Mouse (Mus musculus) v-Abl transformed pro-B cells (cell line): Measurements from ENCODE around the gene Hexb.

Experiments
- in situ Hi-C, 2 experiments: fragments of 400-800 bp; cut with MboI; formaldehyde crosslinking; loops; one replicate each; pipeline ENCODE4 v1.15.1; 2025; ENCODE audit not compliant: unreplicated experiment in 2 of 2

The Hexb gene

GRCm38 (mm10) chr13:97230101-97230500, 31.9 kb upstream of the Hexb start:
- in situ Hi-C loops = loop anchor here in 1 of 2 experiments (5.0 to 25.0 kb wide), 2 partner anchors 707 to 1032 kb away; partner anchors contain the start of genes Ankra2 and Utp15

DNA sequence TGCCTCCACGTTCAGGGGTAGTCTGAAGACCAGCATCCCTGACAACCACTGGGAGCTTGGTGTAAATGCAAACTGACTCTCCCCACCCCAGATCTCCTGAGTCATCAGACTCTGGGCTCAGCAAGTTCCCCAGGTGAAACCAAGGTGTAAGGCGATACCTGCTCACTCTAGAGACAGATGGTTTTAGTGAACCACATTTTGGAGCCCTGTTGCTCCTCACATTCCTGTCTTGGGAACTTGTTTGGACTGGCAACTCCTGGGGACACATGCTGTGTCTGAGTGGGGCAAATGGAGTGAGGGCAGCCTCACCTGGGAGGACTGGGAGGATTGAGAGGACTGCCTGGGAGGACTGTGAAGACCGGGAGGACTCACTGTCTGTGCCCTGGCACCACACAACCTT, 29.6 kb upstream of the Hexb start:
- in situ Hi-C loops = loop anchor here in 1 of 2 experiments (25.0 kb wide), 1 partner anchor 1035 kb away; the partner anchor contains the start of genes Ankra2 and Utp15

DNA sequence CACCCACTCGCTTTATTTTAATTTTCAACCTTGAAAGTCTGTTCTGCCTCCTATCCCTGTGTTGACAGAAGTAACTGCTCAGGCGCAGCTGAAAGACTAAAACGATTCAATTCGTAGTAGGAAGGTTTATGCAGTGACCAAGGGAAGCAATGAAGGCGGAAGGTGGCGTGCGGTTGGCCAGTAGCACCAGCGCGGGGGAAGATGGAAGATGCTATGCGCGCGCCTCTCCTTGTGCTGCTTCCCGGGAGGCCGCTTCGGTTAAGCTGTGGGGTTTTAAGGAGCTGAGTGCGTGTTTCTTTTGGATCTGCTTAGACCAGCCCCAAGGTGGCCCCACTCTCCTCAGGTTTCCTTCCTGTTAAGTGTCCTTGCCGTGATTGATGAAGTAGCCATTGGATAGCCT, 27.0 kb upstream of the Hexb start:
- in situ Hi-C loops = loop anchor here in 1 of 2 experiments (25.0 kb wide), 1 partner anchor 1037 kb away; the partner anchor contains the start of genes Ankra2 and Utp15

DNA sequence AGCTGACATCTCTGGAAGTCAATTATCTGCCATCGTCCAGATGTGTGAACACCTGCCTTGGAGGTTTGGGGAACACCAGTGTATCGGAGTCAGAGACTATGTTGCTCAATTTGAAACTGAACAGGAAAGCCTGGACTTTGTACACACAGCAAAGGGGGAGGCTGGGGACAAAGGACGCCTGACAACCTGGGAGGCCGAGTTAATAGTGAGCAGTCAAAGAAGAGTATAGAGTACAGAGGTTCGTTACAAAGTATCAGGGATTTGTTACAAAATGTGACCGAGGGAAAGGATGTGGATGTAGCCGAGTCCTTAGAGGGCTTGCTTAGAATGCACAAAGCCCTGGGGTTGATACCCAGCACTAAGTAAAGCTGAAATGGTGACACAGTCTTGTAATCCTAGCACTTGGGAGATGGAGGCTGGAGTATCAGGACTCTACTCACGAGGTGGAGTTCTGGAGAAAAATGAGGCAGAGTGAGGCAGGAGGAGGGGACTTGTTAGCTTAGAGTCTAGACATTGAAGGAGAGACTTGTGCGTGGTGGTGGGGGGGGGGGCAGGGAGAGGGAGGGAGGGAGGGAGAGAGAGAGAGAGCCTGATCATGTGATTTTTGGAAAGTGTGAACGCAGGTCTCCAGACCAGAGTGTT, 26.3 kb upstream of the Hexb start:
- in situ Hi-C loops = loop anchor here in 1 of 2 experiments (25.0 kb wide), 1 partner anchor 1513 kb away; no protein-coding TSS in a partner anchor

DNA sequence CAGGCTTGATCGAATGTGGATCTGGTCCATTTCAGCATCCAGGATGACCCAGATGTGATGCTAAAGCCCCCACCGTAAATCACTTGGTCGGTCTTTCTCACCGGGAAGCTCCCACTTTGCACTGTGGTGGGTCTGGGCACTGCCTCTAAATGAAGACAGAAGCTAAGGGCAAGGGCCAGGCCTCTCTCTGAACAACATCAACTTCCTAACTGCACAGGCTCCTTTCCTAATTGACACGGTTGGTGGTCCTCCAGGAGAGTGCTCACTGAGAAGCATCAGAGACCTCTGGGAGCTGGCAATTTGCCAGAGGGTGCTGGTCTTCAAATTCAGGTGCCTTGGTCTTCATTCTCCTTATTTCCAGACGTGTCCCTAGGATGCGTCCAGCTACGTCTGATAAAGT, 25.7 kb upstream of the Hexb start:
- in situ Hi-C loops = loop anchor here in 1 of 2 experiments (25.0 kb wide), 1 partner anchor 1513 kb away; no protein-coding TSS in a partner anchor

DNA sequence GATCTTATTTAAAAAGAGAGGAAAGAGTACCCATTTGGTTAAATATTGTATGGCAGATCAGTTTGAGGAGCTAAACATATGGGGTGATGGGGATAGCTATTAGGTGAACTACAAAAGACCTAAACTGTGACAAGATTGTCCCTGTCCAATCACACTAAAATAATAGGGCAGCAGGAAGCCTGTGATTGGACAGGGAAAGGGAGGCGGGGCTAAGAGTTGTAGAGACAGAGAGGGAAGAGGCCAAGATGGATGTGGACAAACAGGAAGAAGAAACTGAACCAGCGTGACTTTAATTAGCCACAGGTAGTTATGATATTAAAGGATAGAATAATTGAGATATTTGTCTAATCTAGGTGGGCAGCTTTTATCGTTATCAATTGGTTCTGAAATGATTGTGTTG, 21.9 kb upstream of the Hexb start:
- in situ Hi-C loops = loop anchor here in 1 of 2 experiments (25.0 kb wide), 1 partner anchor 1517 kb away; no protein-coding TSS in a partner anchor

DNA sequence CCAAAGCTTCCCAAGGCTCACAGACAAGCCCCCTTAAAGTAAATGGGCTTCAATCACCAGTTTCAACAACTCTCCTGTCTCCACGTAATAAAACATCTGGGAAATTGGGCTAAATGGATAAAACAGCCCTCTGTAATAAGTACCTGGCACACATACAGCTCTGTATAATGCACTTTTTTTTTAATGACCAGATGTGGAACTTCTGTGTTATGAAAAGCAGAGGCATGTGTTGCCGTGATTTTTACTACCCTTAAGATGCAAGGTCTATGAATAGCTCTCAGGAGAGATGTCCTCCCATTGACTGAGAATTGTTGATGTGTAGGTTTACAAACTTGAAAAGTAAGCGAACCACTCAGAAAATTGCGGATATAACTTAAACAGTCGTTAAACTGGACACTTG, 18.0 kb upstream of the Hexb start:
- in situ Hi-C loops = loop anchor here in 1 of 2 experiments (25.0 kb wide), 1 partner anchor 1521 kb away; no protein-coding TSS in a partner anchor

GRCm38 (mm10) chr13:97215563-97215962, 17.4 kb upstream of the Hexb start:
- in situ Hi-C loops = loop anchor here in 1 of 2 experiments (25.0 kb wide), 1 partner anchor 1522 kb away; no protein-coding TSS in a partner anchor

DNA sequence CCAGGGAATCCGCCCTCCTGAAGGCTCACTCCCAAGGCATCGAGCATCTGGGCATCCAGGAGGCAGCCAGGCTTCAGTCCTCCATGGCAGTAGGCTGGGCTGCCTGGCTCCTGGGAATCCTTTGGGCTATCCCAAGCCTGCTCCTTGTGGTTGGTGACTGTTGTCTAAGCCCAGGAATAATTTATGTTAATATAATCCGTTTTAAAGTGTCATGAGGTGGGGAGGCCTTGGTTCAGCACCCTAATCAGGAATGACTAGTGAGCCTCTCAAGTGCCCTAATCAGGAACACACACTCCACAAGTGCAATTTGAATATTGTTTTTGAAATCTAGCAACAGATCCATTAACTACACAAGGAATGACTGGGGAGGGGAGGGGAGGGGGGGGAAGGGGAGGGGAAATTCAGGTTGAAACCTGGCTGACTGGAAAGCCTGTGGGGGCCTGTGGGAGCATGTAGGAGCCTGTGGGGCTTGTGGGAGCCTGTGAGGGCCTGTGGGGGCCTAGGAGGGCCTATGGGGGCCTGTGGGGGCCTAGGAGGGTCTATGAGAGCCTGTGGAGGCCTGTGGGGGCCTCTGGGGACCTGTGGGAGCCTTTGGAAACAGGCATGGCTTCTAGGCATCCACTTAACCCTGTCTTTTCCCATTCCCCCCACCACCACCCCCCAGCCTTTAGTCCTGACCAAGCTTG, 16.6 kb upstream of the Hexb start:
- in situ Hi-C loops = loop anchor here in 1 of 2 experiments (25.0 kb wide), 1 partner anchor 1523 kb away; no protein-coding TSS in a partner anchor

GRCm38 (mm10) chr13:97208500-97209010, 10.4 kb upstream of the Hexb start:
- in situ Hi-C loops = loop anchor here (5.0 to 25.0 kb wide), 4 partner anchors 71 to 1529 kb away; partner anchors contain the start of genes Ankra2 (in 1 of the 2), Gfm2 (in 1 of the 2), Hmgcr (in 1 of the 2) and Nsa2 (in 1 of the 2)

- in situ Hi-C loops = loop anchor here (5.0 to 25.0 kb wide), 4 partner anchors 71 to 1529 kb away; partner anchors contain the start of genes Ankra2 (in 1 of the 2), Gfm2 (in 1 of the 2), Hmgcr (in 1 of the 2) and Nsa2 (in 1 of the 2)
These were observed 9.9 kb upstream of the Hexb start for GRCm38 (mm10) chr13:97208112-97208478.

DNA sequence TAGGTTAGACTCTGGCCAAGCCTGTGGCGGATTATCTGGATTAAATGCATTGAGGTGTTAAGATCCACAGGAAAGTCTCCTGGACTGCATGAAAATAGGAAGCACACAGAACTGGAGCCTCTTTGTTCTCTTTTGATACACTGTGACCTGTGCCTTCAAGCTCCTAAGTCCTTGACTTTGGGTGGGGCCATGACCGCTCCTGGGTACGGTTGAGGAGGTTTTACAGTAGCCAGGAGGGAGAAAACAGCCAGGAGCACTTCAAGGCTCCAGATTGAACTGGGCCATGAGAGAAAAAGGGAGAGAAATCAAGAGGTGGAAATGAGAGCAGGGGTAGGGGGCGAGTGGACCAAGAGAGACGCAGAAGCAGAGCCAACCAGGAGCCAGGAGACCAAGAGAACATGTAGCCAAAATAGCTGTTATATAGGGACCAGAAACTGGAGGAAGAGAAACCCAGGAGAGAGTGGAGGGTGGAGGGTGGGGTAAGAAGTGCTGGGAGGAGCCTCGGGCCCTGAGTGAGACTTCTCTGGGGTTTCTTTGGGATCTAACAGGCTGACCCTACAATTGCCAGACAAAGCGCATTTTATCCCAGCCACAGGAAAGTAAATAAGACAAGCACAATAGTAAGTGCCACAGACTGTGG, 9.4 kb upstream of the Hexb start:
- in situ Hi-C loops = loop anchor here (5.0 to 25.0 kb wide), 4 partner anchors 70 to 1530 kb away; partner anchors contain the start of genes Ankra2 (in 1 of the 2), Gfm2 (in 1 of the 2), Hmgcr (in 1 of the 2) and Nsa2 (in 1 of the 2)

- in situ Hi-C loops = loop anchor here (5.0 to 25.0 kb wide), 4 partner anchors 69 to 1531 kb away; partner anchors contain the start of genes Ankra2 (in 1 of the 2), Gfm2 (in 1 of the 2), Hmgcr (in 1 of the 2) and Nsa2 (in 1 of the 2)
These were observed 7.9 kb upstream of the Hexb start for GRCm38 (mm10) chr13:97206046-97206445.

DNA sequence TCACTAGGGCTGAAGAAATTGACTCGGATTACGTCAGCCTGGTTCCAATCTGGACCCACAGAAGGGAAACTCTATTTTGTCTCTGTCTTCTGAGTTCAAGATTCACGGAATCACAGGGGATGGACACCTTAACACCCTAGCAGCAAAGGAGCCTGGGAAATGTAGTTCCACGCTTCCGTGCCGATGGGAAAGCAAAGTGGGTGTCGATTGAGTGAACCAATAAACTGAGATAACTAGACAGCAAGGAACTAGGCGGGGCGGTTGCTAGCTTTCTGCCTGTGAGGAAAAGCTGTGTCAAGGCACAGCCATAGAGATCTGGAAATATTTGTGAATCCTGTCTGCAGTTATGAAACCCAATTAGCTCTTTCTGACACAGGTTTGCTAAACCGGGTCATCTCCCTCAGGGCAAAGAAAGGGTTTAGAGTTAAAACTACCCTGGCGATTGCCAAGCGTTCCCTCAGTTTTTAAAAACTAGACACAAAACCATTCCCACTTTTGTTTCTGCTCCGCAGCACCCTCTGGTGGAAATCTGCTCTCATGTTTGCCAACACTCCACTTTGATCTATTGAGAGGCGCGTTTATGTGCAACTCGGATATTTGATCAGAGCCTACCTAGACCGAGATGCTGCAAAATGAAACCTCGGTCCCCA, 7.0 kb upstream of the Hexb start:
- in situ Hi-C loops = loop anchor here (5.0 to 25.0 kb wide), 4 partner anchors 68 to 1532 kb away; partner anchors contain the start of genes Ankra2 (in 1 of the 2), Gfm2 (in 1 of the 2), Hmgcr (in 1 of the 2) and Nsa2 (in 1 of the 2)

- in situ Hi-C loops = loop anchor here (10.0 to 25.0 kb wide), 3 partner anchors 527 to 1535 kb away; partner anchors contain the start of genes Ankra2 (in 1 of the 2), Hmgcr (in 1 of the 2) and Utp15 (in 1 of the 2)
These were observed 3.7 kb upstream of the Hexb start for GRCm38 (mm10) chr13:97201896-97202295.

DNA sequence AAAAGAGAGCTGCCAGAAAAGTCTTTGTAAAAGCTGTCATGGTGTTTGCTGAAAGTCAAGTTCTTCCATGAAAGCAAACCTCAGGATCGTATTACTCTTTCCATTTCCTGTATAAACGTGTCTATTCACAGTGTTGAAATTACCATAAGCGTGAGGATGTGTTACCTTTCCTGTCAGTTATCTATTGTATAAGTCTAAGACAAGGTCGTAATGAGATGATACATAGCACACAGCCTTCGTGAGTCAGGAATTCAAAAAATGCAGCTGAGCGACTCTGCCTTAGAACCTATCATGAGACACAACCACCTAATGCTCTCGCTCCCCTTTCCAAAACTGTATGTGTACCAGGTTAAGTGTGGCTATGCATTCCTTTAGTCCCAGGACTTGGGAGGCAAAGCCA, 2.9 kb upstream of the Hexb start:
- in situ Hi-C loops = loop anchor here (10.0 to 25.0 kb wide), 3 partner anchors 526 to 1536 kb away; partner anchors contain the start of genes Ankra2 (in 1 of the 2), Hmgcr (in 1 of the 2) and Utp15 (in 1 of the 2)

DNA sequence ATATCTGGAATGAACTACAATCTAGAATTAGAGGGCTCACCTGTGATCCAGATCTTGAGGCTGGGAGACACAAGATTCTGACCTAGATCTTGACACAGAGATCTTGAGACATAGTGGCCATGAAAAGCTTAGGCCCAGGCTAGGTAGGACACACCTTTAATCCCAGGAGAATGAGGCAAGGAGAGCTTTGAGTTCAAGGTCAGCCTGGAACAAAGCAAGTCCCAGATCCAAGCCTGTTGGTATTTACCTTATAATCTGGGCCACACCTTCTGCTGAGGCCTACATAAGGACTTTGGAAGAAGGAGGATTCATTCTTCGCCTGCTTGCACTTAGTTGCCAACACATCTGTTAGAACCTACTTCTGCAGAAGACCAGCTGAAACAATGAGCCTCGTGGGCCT, 966 bp upstream of the Hexb start:
- in situ Hi-C loops = loop anchor here in 1 of 2 experiments (5.0 kb wide), 1 partner anchor 52 kb away; no protein-coding TSS in a partner anchor

- in situ Hi-C loops = loop anchor here in 1 of 2 experiments (5.0 kb wide), 1 partner anchor 50 kb away; no protein-coding TSS in a partner anchor
These were observed 1.3 kb downstream of the Hexb start for GRCm38 (mm10) chr13:97196925-97197218.
